Mouse (Mus musculus): Measurements from ENCODE around the gene Cacng8.

DNA sequence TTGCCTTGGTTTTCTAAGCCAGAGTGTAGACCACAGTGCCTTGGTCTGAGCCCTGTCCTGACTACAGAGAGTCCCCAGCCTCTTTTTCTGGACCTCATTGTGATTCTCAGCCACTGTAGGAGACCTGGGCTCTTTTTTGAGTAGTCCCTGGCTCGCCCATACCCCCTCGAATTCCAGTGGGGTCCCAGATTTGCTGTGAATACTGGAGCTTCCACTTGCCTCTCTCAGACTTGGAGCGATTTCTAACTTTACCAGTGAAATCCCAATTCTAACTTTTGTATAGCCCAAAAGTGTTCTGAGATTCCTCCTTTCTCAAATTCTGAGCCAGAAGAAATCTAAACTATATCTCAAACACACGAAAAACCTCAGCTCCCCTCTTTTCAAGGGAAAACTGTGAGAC, 33.4 kb downstream of the Cacng8 start, which contains the start of gene Cacng6:
- TF ChIP-seq GATA1 (IDR thresholded peaks at IDR 0.05; ENCODE audit: borderline replicate concordance, low read length) (no peak), FLI1 (IDR thresholded peaks at IDR 0.05; ENCODE audit: low read length) (no peak)

All from megakaryocyte, embryonic 14.5 days (primary cell).